Mouse (Mus musculus): ENCODE data around the gene Atad2b. TPM values are rescaled to one million over a fixed set of nuclear protein-coding genes. Genes with fewer than 3 reads are reported as not detected.
"Not testable (repeated sequence)": the region's sequence is repeated elsewhere in the genome, so short reads cannot be mapped to it uniquely, and the experiment has no call there.

The Atad2b gene
- polyA plus RNA-seq, 1 experiment from 2014 or later: 12.8 TPM

DNA sequence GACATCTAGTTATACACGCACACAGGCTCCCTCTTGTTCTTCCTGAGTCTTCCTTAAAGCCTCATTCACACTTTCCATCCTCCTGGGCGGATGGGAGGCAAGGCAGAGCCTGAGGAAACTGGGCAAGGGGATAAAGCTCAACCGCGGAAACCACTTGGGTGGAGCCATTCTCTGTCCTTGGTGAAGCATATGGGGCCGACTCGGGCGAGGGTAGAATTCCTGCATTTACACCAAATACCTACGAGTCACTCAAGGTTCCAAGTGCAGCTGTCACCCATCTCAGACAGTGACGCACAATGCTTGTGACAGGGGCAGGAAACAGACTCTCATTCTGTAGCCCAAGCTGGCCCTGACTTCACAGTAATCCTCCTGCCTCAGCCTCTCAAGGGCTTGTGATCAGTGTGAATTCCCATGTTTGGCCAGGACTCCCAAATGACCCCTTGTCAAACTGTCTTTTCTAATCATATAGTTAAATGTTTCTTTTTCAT, 38.8 kb upstream of the Atad2b start:
- no peak overlapping the region for H3K9ac ChIP-seq (ENCODE audit: low read depth, low read length)
- no peaks in the 10 kb centered on the region for H3K9me3 ChIP-seq (replicated peaks; ENCODE audit: control insufficient read depth, low read length)
- peaks cover 5% of the 10 kb centered on the region for H3K36me3 ChIP-seq (ENCODE audit: control insufficient read depth, insufficient read depth, low read length)
- H3K4me2 ChIP-seq: no peak overlapping the region
- H3K4me3 ChIP-seq (ENCODE audit: low read depth, low read length): no peak overlapping the region
- peaks cover 13% of the 10 kb centered on the region; the same call in 1 of the 2 replicates for H3K4me1 ChIP-seq (ENCODE audit: control insufficient read depth, insufficient read depth, low read length)
- ATAC-seq (replicated peaks; ENCODE audit: insufficient number of reproducible peaks, low FRiP score, low TSS enrichment): no peak
- no peak overlapping the region for H3K27ac ChIP-seq (ENCODE audit: low read depth, low read length)
- 59% methylated on average over 9 of the region's 9 CpGs for WGBS (ENCODE audit: insufficient replicate concordance)
- H3K27me3 ChIP-seq (ENCODE audit: control insufficient read depth, insufficient read depth, low read length): no peaks in the 10 kb centered on the region

DNA sequence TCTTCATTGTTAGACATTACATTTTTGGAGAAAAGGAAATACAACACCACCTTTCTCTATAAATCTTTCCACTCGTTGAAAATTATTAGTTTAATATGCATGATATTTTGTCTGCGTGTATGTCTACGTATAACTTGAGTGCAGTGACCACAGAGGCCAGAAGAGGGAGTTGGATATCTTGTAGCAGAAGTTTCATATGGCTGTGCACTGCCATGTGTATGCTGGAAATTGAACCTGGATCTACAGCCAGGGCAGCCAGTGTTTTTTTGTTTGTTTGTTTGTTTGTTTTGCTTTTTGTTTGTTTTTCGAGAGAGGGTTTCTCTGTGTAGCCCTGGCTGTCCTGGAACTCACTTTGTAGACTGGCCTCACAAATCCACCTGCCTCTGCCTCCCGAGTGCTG, 38.1 kb upstream of the Atad2b start:
- Histone ChIP-seq H3K36me3 (ENCODE audit: control insufficient read depth, insufficient read depth, low read length) (peaks cover 5% of the 10 kb centered on the region), H3K4me1 (ENCODE audit: control insufficient read depth, insufficient read depth, low read length) (peaks cover 8% of the 10 kb centered on the region; the same call in 1 of the 2 replicates), H3K27ac (ENCODE audit: low read depth, low read length) (no peak overlapping the region), H3K9me3 (replicated peaks; ENCODE audit: control insufficient read depth, low read length) (no peaks in the 10 kb centered on the region), H3K27me3 (ENCODE audit: control insufficient read depth, insufficient read depth, low read length) (no peaks in the 10 kb centered on the region), H3K9ac (ENCODE audit: low read depth, low read length) (no peak overlapping the region), H3K4me2 (no peak overlapping the region), H3K4me3 (ENCODE audit: low read depth, low read length) (no peak overlapping the region)
- 92% methylated on average over 5 of the region's 5 CpGs for WGBS (ENCODE audit: insufficient replicate concordance)
- no peak for ATAC-seq (replicated peaks; ENCODE audit: insufficient number of reproducible peaks, low FRiP score, low TSS enrichment)

DNA sequence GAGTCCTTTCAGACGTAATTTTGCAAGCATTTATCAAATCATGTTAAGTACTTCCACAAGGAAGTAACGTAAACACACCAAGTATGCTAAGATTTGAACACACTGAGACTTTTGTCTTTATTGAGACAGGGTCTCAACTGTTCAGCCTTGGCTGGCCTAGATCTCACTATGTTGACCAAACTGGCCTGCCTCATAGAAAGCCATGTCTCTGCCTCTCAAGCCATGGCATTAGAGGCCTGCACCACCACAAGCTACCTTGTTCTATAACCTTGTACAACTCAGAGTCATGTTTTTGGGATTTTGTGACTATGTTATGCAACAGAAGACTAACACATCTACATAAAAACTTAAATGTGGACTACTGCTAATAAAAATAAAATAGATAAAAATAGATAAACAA, 35.1 kb upstream of the Atad2b start:
- Histone ChIP-seq H3K4me2 (no peak overlapping the region), H3K4me3 (ENCODE audit: low read depth, low read length) (no peak overlapping the region), H3K27ac (ENCODE audit: low read depth, low read length) (no peak overlapping the region), H3K27me3 (ENCODE audit: control insufficient read depth, insufficient read depth, low read length) (no peaks in the 10 kb centered on the region), H3K4me1 (ENCODE audit: control insufficient read depth, insufficient read depth, low read length) (no peaks in the 10 kb centered on the region), H3K36me3 (ENCODE audit: control insufficient read depth, insufficient read depth, low read length) (peaks cover 5% of the 10 kb centered on the region), H3K9ac (ENCODE audit: low read depth, low read length) (no peak overlapping the region), H3K9me3 (replicated peaks; ENCODE audit: control insufficient read depth, low read length) (no peaks in the 10 kb centered on the region)
- WGBS (ENCODE audit: insufficient replicate concordance): 81% methylated on average over 2 of the region's 2 CpGs
- no peak for ATAC-seq (replicated peaks; ENCODE audit: insufficient number of reproducible peaks, low FRiP score, low TSS enrichment)

DNA sequence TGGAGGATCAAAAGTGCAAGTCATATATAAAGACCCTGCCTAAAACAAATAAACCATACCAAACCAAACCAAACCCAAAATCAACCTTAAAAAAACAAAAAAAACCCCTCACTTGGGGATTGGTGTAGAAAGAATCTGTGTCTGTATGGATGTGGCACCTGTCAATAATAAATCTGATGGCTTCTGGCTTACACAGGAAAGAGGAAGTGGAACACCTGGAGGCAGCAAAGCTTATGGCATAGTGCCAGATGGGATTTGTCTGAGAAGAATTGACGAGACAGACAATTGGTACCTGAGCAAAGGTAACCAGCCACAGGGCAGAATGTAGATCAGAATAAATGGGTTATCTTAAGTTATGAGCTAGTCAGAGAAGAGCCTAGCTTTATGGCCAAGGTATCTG, 32.1 kb upstream of the Atad2b start:
- Histone ChIP-seq H3K4me3 (ENCODE audit: low read depth, low read length) (no peak overlapping the region), H3K9me3 (replicated peaks; ENCODE audit: control insufficient read depth, low read length) (no peaks in the 10 kb centered on the region), H3K27me3 (ENCODE audit: control insufficient read depth, insufficient read depth, low read length) (no peaks in the 10 kb centered on the region), H3K4me1 (ENCODE audit: control insufficient read depth, insufficient read depth, low read length) (peaks cover 5% of the 10 kb centered on the region; the same call in 1 of the 2 replicates), H3K4me2 (no peak overlapping the region), H3K9ac (ENCODE audit: low read depth, low read length) (no peak overlapping the region), H3K36me3 (ENCODE audit: control insufficient read depth, insufficient read depth, low read length) (peaks cover 2% of the 10 kb centered on the region; the same call in 1 of the 2 replicates), H3K27ac (ENCODE audit: low read depth, low read length) (no peak overlapping the region)
- 80% methylated on average over 1 of the region's 1 CpGs for WGBS (ENCODE audit: insufficient replicate concordance)
- no peak for ATAC-seq (replicated peaks; ENCODE audit: insufficient number of reproducible peaks, low FRiP score, low TSS enrichment)

DNA sequence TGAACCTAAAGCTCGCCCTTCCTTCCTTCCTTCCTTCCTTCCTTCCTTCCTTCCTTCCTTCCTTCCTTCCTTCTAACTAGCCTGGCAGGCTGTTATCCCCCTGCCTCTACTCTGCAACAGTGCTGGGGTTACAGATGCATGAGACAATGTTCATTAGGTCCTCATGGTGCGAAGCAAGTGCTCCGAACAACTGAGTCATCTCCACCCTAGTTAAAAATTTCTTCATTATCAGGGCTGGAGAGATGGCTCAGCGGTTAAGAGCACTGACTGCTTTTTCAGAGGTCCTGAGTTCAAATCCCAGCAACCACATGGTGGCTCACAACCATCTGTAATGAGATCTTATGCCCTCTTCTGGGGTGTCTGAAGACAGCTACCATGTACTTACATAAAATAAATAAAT, 30.6 kb upstream of the Atad2b start:
- not testable (repeated sequence) for H3K27me3 ChIP-seq (ENCODE audit: control insufficient read depth, insufficient read depth, low read length); H3K4me1 ChIP-seq (ENCODE audit: control insufficient read depth, insufficient read depth, low read length); ATAC-seq (replicated peaks; ENCODE audit: insufficient number of reproducible peaks, low FRiP score, low TSS enrichment); H3K4me3 ChIP-seq (ENCODE audit: low read depth, low read length); H3K4me2 ChIP-seq; H3K36me3 ChIP-seq (ENCODE audit: control insufficient read depth, insufficient read depth, low read length); H3K9ac ChIP-seq (ENCODE audit: low read depth, low read length); H3K9me3 ChIP-seq (replicated peaks; ENCODE audit: control insufficient read depth, low read length); H3K27ac ChIP-seq (ENCODE audit: low read depth, low read length)
- 94% methylated on average over 4 of the region's 4 CpGs for WGBS (ENCODE audit: insufficient replicate concordance)

DNA sequence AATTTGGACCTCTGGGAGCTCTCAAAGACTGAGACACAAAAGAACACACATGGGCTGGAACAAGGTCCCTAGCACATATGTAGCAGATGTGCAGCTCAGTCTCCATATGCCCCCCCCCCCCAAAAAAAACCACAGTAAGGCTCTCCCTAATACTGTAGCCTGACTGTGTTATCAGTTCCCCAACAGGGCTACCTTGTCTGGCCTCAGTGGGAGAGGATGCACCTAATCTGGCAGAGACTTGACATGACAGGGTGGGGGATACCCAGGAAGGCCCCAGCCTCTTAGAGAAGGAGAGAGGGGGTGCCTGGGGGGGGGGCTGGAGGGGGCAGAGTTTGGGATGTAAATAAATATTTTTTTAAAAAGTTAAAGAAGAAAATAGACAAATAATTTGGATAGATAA, 28.4 kb upstream of the Atad2b start:
- Histone ChIP-seq H3K9me3 (replicated peaks; ENCODE audit: control insufficient read depth, low read length) (no peaks in the 10 kb centered on the region), H3K27me3 (ENCODE audit: control insufficient read depth, insufficient read depth, low read length) (no peaks in the 10 kb centered on the region), H3K4me1 (ENCODE audit: control insufficient read depth, insufficient read depth, low read length) (peaks cover 5% of the 10 kb centered on the region; the same call in 1 of the 2 replicates), H3K9ac (ENCODE audit: low read depth, low read length) (no peak overlapping the region), H3K4me2 (no peak overlapping the region), H3K4me3 (ENCODE audit: low read depth, low read length) (no peak overlapping the region), H3K27ac (ENCODE audit: low read depth, low read length) (no peak overlapping the region), H3K36me3 (ENCODE audit: control insufficient read depth, insufficient read depth, low read length) (no peaks in the 10 kb centered on the region)
- no peak for ATAC-seq (replicated peaks; ENCODE audit: insufficient number of reproducible peaks, low FRiP score, low TSS enrichment)

DNA sequence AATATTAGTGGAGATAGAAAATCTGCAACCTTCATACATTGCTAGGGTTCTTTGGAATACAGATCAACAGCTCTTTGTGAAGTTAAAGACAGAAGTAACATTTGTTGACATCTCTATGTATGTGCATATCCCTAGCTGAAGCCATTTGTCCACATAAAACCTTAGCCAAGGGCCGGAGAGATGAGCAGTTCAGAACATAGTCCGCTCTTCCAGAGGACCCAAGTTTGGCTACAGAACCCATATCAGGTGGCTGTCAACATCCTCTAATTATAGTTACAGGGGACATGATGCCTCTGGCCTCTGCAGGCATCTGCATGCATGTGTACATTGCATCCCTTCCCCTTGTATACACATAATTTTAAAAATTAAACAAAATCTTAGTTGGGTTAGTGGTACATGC, 27.9 kb upstream of the Atad2b start:
- 54% methylated on average over 2 of the region's 2 CpGs for WGBS (ENCODE audit: insufficient replicate concordance)
- Histone ChIP-seq H3K4me2 (no peak overlapping the region), H3K4me3 (ENCODE audit: low read depth, low read length) (no peak overlapping the region), H3K27me3 (ENCODE audit: control insufficient read depth, insufficient read depth, low read length) (no peaks in the 10 kb centered on the region), H3K27ac (ENCODE audit: low read depth, low read length) (no peak overlapping the region), H3K4me1 (ENCODE audit: control insufficient read depth, insufficient read depth, low read length) (peaks cover 5% of the 10 kb centered on the region; the same call in 1 of the 2 replicates), H3K9me3 (replicated peaks; ENCODE audit: control insufficient read depth, low read length) (no peaks in the 10 kb centered on the region), H3K9ac (ENCODE audit: low read depth, low read length) (no peak overlapping the region), H3K36me3 (ENCODE audit: control insufficient read depth, insufficient read depth, low read length) (no peaks in the 10 kb centered on the region)
- ATAC-seq (replicated peaks; ENCODE audit: insufficient number of reproducible peaks, low FRiP score, low TSS enrichment): no peak

DNA sequence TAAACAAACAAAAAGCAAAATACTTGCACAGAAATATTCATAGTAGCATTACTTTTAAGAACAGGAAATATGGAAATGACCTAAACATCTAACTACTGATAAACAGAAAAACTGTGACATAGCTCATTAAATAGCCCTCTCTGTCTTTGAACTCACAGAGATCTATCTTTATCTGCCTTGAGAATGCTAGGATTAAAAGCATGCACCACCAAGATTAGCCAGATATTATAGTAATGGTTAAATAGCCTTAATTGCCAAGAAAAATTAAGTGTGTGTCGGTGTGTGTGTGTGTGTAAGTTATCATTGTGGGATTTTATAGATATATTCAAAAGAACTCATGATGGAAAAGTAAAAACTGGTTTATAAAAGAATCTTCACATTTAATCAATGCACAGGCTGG, 27.3 kb upstream of the Atad2b start:
- no peak overlapping the region for H3K27ac ChIP-seq (ENCODE audit: low read depth, low read length)
- H3K27me3 ChIP-seq (ENCODE audit: control insufficient read depth, insufficient read depth, low read length): no peaks in the 10 kb centered on the region
- no peak for ATAC-seq (replicated peaks; ENCODE audit: insufficient number of reproducible peaks, low FRiP score, low TSS enrichment)
- WGBS (ENCODE audit: insufficient replicate concordance): 79% methylated on average over 1 of the region's 1 CpGs
- H3K4me3 ChIP-seq (ENCODE audit: low read depth, low read length): no peak overlapping the region
- H3K9me3 ChIP-seq (replicated peaks; ENCODE audit: control insufficient read depth, low read length): no peaks in the 10 kb centered on the region
- no peaks in the 10 kb centered on the region for H3K36me3 ChIP-seq (ENCODE audit: control insufficient read depth, insufficient read depth, low read length)
- H3K4me2 ChIP-seq: no peak overlapping the region
- peaks cover 5% of the 10 kb centered on the region; the same call in 1 of the 2 replicates for H3K4me1 ChIP-seq (ENCODE audit: control insufficient read depth, insufficient read depth, low read length)
- no peak overlapping the region for H3K9ac ChIP-seq (ENCODE audit: low read depth, low read length)

DNA sequence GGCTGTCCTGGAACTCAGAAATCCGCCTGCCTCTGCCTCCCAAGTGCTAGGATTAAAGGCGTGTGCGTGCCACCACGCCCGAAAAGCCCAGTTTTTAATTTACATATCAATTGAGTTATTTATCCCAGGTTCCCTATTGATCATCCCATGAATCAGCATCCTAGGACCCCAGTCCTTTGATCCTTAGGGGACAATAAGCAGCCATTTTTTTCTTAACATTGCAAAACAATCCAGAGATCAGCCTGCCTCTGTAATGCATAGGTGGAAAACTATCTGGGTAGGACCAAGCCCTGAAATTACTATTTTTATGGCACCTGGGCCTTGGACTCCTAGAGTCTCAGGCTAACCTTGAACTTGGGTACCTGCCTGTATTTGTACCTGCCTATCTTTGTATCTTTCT, 19.1 kb upstream of the Atad2b start:
- H3K4me1 ChIP-seq (ENCODE audit: control insufficient read depth, insufficient read depth, low read length): no peaks in the 10 kb centered on the region
- no peak for ATAC-seq (replicated peaks; ENCODE audit: insufficient number of reproducible peaks, low FRiP score, low TSS enrichment)
- H3K9ac ChIP-seq (ENCODE audit: low read depth, low read length): no peak overlapping the region
- no peak overlapping the region for H3K4me3 ChIP-seq (ENCODE audit: low read depth, low read length)
- H3K27ac ChIP-seq (ENCODE audit: low read depth, low read length): no peak overlapping the region
- WGBS (ENCODE audit: insufficient replicate concordance): 93% methylated on average over 5 of the region's 5 CpGs
- no peaks in the 10 kb centered on the region for H3K9me3 ChIP-seq (replicated peaks; ENCODE audit: control insufficient read depth, low read length)
- no peak overlapping the region for H3K4me2 ChIP-seq
- H3K27me3 ChIP-seq (ENCODE audit: control insufficient read depth, insufficient read depth, low read length): no peaks in the 10 kb centered on the region
- H3K36me3 ChIP-seq (ENCODE audit: control insufficient read depth, insufficient read depth, low read length): no peaks in the 10 kb centered on the region; the same call in 1 of the 2 replicates
